Mouse (Mus musculus) brown adipose tissue, adult 24 weeks (tissue): ENCODE measurements around the gene Helz. TPM values are rescaled to one million over a fixed set of nuclear protein-coding genes. Genes with fewer than 3 reads are reported as not detected.

ENCODE experiments used
- H3K27ac ChIP-seq: fragments of 200-500 bp; replicated peaks from 2 replicates; pipeline ENCODE4 v1.5.1; 2012; ENCODE audit warnings: low read depth, mild to moderate bottlenecking, low read length
- H3K4me1 ChIP-seq: fragments of 200-500 bp; 2 replicates; pipeline ENCODE4 v1.6.1; 2012; ENCODE audit warnings: low read length, mixed read lengths; ENCODE audit not compliant: control insufficient read depth, insufficient read depth, insufficient read length
- H3K4me3 ChIP-seq: fragments of 200-500 bp; 2 replicates; pipeline ENCODE4 v1.5.1; 2012; ENCODE audit warnings: low read depth, mild to moderate bottlenecking, low read length, moderate library complexity; ENCODE audit not compliant: insufficient read depth
- polyA plus RNA-seq: library from polyadenylated mRNA; stranded (reverse); fragments of >200 nt; gene quantifications from 2 replicates; pipeline ENCODE4 v1.2.4, GENCODE M21; 2012; ENCODE audit not compliant: missing spikeins, insufficient read depth, insufficient read length

Gene Helz
- polyA plus RNA-seq, 1 experiment: 6.0 TPM

DNA sequence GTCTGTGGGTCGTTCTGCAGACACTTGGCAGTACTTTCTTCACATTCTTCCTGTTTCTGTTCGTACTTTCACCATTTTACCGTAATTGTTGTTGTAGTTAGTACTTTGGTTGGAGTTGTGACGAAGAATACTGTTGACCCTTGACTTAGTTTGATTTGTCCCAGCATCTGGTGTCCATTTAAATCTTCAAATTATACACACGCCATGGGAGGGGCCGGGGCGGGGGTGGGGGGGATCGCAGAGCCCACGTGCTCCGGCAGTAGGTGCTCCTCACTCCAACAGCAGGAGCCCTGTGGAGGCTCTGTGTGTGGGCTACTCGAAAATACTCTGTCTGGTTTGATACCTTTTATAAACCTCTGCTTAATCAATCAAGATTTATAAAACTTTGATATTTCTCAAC, 78.0 kb downstream of the Helz start:
- no peaks in the 10 kb centered on the region for H3K4me1 ChIP-seq

DNA sequence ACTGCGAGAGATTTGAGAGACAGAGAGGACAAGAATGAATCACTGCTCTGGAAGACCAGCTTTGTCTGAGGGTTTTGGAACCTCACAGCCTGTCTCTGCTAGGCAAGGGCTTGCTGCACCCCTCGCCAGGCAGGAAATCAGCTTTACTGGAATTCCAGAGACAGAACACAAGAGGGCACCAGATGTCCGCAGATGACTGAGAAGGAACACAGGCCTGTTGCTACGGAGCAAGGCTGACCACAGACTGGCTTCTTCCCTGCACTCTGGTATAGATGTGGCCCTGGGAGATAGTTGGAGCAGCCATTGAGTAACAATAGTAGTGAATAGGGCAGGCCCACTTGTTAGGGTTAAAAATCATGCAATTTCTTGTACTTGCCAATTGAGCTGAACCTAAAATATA, 81.8 kb downstream of the Helz start:
- Histone ChIP-seq H3K4me3 (no peak overlapping the region), H3K27ac (no peak overlapping the region), H3K4me1 (no peaks in the 10 kb centered on the region)

More for the DNA sequence above, 78.0 kb downstream of the Helz start:
- H3K27ac ChIP-seq: no peak overlapping the region
- H3K4me3 ChIP-seq: no peak overlapping the region

DNA sequence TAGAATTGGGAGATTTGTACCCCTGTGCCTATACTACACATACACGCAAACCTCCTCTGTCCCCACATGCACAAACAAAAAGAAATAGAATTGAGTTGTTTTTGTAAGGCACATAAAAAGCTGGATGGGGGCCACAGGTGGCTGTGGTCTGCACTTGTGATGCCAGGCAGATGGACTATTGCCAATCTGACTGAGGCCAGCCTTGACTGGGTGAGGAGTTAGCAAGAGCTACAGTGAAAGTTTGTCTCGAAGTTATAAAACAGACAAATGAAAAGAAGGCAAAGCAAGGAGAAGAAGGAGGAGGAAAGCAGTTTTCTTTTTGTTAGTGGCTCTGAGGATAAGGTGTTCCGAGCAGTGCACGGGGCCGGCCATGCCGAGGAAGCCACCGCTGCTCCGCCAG, 82.2 kb downstream of the Helz start:
- Histone ChIP-seq H3K4me3 (no peak overlapping the region), H3K27ac (no peak overlapping the region), H3K4me1 (no peaks in the 10 kb centered on the region)

DNA sequence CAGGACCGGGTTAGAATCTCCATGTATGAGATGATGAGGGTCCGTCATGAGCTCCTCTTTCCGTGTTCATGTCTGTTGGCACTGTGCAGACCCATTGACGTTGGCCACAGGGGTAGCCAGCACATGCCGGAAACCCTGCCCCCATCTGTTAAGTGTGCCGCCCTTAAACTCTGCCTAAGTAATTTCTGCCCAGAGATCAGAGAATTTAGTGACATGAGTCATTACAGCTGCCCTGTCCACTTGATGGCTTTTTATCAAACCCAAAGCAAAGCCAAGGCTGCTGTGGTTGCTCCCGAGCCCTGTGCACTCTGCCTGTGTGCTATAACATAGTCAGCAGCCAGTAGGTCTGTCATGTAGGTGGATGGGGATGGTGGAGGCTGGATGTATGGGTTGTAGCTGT, 83.4 kb downstream of the Helz start:
- H3K4me3 ChIP-seq: no peak overlapping the region
- H3K27ac ChIP-seq: no peak overlapping the region
- no peaks in the 10 kb centered on the region for H3K4me1 ChIP-seq

DNA sequence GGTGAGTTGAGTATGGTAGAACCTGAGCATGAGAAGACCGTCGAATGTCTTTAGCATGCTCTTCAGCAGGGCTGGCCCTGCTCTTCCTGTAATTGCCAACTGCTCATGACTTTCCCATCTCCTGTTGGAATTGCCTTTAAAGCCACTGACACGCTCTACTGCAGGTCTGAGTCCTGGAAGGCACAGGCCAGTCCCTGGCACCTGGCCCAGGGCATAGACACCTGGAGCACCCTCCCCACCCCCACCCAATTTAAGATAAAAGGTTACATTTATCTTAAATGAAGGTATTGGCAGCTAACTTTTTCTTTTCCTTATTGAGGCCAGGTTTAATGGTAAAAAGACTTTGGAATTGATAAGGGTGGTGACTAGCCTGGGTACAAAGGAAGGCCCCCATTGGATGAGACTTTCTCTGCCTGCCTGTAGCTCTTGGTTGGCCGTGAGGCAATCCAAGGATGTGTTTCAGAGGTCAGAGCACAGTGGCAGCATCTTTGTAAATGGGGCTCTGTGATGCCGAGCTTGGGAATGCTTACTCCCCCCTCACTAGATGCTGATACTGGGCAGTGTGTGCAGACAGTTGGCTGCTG, 85.9 kb downstream of the Helz start:
- Histone ChIP-seq H3K4me3 (no peak overlapping the region), H3K4me1 (no peaks in the 10 kb centered on the region), H3K27ac (no peak overlapping the region)

DNA sequence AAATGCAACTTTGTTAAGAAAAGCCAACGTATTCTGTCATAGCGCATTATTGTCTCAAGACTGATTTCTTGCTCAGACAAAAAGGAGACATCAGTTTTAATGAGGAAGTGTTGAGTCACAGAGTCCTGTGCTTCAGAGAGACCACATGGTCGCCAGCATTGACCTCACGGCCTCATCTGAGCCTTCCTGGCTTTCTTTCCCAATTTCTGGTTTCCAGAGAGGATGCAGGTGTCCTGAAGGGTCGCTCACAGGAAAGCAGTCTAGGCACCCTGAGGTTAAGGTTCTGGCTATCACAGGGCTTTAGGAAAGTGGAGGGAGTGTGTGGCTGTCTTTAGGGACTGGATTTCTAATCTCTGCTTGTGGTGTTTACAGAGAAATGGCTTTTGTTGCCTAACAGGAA, 90.4 kb downstream of the Helz start:
- Histone ChIP-seq H3K27ac (no peak overlapping the region), H3K4me1 (no peaks in the 10 kb centered on the region), H3K4me3 (no peak overlapping the region)

DNA sequence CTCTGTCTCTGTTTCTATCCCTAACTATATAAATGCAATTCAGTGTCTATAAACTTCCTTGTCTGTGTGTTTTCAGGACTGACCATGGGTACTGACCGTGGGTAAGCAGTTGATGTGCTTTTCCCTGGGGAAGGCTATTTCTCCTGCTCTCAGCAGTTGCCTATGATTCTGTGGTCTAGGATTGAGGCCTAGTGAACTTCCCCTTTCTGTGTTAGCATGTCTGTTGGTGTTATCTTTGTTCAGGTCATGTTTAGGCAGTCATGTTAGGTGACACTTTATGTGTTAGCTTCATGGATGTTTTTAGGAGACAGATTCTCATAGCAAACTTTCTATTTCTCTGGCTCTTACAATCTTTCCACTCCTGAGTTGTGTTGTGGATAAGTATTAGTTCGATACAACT, 91.9 kb downstream of the Helz start:
- no peaks in the 10 kb centered on the region for H3K4me1 ChIP-seq
- H3K27ac ChIP-seq: no peak overlapping the region

DNA sequence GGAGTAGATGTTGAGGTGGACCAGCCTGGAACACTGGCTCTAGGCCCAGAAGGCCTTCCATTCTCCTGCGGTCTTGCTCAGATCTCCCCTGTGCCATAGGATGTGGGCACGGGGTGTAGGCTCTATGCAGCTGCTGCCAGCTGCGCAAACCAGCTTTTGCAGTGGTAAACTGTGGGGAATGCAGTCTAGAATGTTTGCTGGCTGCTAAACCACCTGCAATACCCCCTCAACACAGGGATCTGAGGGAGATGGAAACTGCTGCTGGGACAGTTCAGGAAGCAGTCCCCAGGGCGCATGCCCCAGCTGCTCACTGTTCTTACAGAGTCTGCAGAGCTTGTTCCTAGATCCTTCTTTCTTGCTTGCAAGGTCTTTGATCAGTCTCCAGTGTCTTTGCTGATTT, 96.7 kb downstream of the Helz start:
- H3K4me1 ChIP-seq: no peaks in the 10 kb centered on the region
- H3K4me3 ChIP-seq: no peak overlapping the region
- H3K27ac ChIP-seq: no peak overlapping the region

More for the DNA sequence above, 91.9 kb downstream of the Helz start:
- H3K4me3 ChIP-seq: no peak overlapping the region

DNA sequence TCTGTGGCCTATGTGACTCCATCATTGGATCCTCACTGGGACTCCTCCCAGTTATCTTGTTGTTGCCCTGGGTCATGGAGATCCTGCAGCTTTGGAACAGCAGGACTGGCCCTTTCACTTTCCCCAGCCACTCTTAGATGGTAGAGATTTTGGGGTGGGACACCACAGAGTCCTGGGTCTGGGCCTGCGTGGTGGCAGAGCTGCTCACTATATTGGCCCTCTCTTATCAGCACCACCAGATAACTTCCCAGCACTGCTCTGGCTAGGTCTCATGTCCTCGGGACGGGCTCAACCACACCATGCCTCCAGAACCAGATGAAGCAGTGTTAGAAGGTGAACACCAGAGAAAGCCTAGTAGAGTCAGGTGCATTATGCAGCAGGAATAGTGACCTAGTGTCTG, 99.6 kb downstream of the Helz start:
- Histone ChIP-seq H3K4me3 (no peak overlapping the region), H3K4me1 (no peaks in the 10 kb centered on the region), H3K27ac (no peak overlapping the region)

DNA sequence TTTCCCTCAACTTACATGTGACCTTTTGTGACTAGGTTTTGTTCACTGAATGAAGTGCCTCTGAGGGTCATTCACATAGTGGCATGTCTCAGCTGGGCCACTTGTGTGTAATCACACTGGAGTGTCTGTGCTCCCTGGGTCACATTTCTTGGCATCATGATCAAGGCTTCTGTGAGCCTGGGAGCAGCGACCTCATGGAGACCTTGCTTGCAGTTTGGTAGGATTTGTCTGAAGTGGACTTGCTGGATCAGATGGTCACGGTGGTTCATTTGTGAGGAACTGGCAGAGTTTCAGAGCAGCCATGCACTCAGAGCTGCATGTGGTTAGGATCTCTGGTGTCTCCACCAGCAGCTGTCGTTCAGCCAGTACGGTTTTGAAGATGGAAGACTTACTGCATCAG, 100.9 kb downstream of the Helz start:
- no peak overlapping the region for H3K4me3 ChIP-seq
- no peak overlapping the region for H3K27ac ChIP-seq
- H3K4me1 ChIP-seq: no peaks in the 10 kb centered on the region

DNA sequence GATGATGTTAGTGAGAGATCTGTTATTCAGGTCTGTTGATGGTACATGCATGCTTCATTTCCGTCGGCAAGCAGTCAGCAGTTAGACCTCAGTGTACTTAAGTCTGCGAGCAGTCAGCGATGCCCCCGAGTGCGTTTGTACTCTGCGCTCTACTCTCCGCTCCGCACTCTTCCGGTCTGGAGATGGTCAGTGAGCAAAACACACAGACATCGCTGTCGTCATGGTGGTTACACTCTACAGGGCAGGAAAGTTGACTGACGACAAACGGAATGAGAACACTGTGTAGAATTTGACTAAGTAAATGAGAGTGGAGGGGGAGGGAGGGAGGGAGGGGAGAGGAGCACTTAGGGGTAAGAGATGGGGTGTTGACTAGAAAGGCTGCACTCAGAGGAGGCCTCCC, 101.7 kb downstream of the Helz start:
- no peaks in the 10 kb centered on the region for H3K4me1 ChIP-seq
- H3K4me3 ChIP-seq: no peak overlapping the region

DNA sequence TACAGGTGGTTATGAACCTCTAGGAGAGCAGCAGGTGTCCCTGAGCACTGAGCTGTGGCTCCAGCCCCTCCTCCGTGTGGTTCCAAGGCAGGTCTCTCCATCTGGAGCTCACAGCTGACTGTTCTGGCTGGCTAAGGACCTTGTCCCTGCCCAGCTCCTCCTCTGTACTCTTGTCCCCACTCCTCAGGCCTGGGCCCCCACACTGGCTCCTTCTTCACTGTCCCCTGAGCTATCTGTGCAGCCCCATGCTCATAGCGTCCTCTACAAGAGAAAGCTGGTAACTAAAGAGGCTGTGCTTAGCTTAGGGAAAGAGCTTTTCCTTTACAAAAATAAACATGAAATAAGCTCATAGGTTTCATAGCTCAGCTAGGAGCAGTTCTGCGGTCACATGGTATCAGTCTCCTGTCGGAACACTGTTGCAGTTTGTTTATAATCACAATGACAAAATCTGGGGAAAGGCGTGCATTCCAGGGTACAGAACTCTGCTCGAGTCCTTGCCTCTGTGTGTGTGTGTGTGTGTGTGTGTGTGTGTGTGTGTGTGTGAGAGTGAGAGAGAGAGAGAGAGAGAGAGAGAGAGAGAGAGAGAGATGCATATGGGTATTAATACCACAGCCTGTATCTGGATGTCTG, 102.8 kb downstream of the Helz start:
- Histone ChIP-seq H3K4me3 (no peak overlapping the region), H3K27ac (no peak overlapping the region), H3K4me1 (no peaks in the 10 kb centered on the region)

More for the DNA sequence above, 101.7 kb downstream of the Helz start:
- no peak overlapping the region for H3K27ac ChIP-seq

DNA sequence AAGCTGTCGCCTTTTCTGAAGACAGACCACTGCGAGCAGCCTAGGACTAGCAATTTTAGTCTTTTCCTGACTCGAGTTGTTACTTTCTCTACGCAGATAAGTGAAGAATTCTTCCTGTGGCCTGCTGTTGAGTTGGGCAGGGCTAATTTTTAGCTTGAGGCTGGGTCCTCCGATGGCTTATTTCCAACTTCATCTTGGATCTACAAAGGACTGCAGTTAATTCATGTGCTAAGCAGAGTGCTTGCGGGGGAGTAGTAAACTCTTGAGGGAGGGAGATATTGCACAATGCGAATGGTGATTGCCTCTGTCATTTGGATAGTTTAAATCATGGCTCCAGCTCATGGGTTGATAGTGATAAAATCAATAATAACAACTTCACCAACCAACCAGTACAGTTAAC, 103.7 kb downstream of the Helz start:
- H3K27ac ChIP-seq: no peak overlapping the region

DNA sequence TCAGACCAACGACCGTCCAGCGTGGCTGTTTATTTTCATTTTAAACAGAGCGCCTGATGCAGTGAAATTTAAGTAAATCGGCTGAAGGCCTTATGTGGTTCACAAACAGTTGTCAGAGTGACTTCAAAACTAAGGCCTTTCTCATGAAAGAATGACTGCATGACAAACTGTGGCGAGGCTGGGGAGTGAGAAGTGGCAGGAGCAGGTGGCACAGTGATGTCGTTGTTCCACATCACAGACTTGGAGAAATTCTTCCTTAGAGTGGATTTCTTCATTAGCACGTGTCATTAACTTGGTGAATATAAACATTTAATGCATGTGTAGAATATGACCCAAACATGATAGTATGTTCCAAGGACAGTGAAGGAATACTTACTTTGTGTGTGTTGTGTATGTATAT, 104.4 kb downstream of the Helz start:
- Histone ChIP-seq H3K4me3 (no peak overlapping the region), H3K4me1 (no peaks in the 10 kb centered on the region), H3K27ac (no peak overlapping the region)

More for the DNA sequence above, 103.7 kb downstream of the Helz start:
- no peak overlapping the region for H3K4me3 ChIP-seq
- H3K4me1 ChIP-seq: no peaks in the 10 kb centered on the region

DNA sequence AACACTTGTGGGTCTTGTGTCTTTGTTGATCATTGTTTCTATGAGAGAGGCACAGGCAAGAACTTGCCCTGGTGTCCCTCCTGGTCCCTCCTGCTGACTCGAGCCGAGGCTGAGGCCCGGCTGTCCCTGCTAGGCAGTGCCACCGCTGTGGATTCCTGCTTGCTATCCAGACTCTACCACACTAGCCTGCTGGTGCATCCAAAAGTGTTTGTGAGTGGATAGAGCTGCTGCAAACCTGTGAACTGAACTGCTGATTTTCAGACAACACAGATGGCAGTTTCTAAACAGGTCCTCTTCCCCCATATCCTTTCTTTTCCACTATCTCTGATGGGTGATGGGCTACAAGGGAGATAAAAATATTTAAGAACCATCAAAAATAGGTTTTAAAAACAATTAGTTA, 107.8 kb downstream of the Helz start:
- Histone ChIP-seq H3K4me1 (no peaks in the 10 kb centered on the region), H3K4me3 (no peak overlapping the region)

DNA sequence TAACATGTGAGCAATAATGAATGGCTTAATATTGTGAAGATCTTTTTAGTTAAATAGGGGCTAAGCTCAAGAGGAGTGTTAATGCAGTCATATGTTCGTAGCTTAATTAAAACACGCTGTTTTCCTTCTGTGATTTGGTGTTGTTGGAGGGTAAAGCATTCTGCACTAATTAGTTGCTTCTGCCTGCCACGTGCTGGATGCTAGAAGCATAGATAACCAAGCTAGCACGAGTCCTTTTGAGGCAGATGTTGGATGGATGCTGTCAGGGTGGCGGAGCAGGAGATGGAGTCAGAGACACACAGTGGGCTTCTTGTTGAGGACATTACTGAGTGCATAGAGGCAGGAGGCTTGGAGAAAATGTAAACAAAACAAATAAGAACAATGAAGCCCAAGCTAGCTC, 109.4 kb downstream of the Helz start:
- Histone ChIP-seq H3K27ac (no peak overlapping the region), H3K4me3 (no peak overlapping the region), H3K4me1 (no peaks in the 10 kb centered on the region)

More for the DNA sequence above, 107.8 kb downstream of the Helz start:
- no peak overlapping the region for H3K27ac ChIP-seq
